Mouse (Mus musculus) forebrain, embryonic 10.5 days (tissue): Measurements from ENCODE around the gene Olfr345. TPM values are rescaled to one million over a fixed set of nuclear protein-coding genes. Genes with fewer than 3 reads are reported as not detected.

Source experiments
- DNase-seq: peaks from one replicate; pipeline ENCODE4 v3.0.0-alpha.2; 2017; ENCODE audit warnings: low spot score; ENCODE audit errors: extremely low spot score
- H3K27ac ChIP-seq: fragments of 300-500 bp; sonication (generic); 2 replicates; pipeline ENCODE4 v1.5.1; 2016; ENCODE audit warnings: mild to moderate bottlenecking
- H3K27me3 ChIP-seq: fragments of 300-500 bp; sonication (generic); 2 replicates; pipeline ENCODE4 v1.6.1; 2016; ENCODE audit warnings: mild to moderate bottlenecking; ENCODE audit not compliant: poor library complexity, severe bottlenecking
- H3K36me3 ChIP-seq: fragments of 300-500 bp; sonication (generic); replicated peaks from 2 replicates; pipeline ENCODE4 v1.6.1; 2016; ENCODE audit warnings: mild to moderate bottlenecking, moderate library complexity
- H3K4me1 ChIP-seq: fragments of 300-500 bp; sonication (generic); 2 replicates; pipeline ENCODE4 v1.6.1; 2016
- H3K4me3 ChIP-seq: fragments of 300-500 bp; sonication (generic); 2 replicates; pipeline ENCODE4 v1.5.1; 2016; ENCODE audit warnings: mild to moderate bottlenecking, moderate library complexity
- H3K9me3 ChIP-seq: fragments of 300-500 bp; sonication (generic); 2 replicates; pipeline ENCODE4 v1.6.1; 2016; ENCODE audit warnings: mild to moderate bottlenecking, moderate library complexity
- WGBS: fragments of 180-500 bp; shearing (Covaris S2); methylation state at CpG from one replicate; pipeline ENCODE4 v1.1.7; 2016; 5-methylcytosine and 5-hydroxymethylcytosine counted together
- polyA plus RNA-seq: library from polyadenylated mRNA; unstranded; fragments of >200 nt; fragmentation: Nextera tagmentation; extraction: Ambion mirVana; gene quantifications from 2 replicates; pipeline ENCODE4 v1.2.1, GENCODE M21; 2016

Gene Olfr345
- polyA plus RNA-seq = not detected in 2 replicates

DNA sequence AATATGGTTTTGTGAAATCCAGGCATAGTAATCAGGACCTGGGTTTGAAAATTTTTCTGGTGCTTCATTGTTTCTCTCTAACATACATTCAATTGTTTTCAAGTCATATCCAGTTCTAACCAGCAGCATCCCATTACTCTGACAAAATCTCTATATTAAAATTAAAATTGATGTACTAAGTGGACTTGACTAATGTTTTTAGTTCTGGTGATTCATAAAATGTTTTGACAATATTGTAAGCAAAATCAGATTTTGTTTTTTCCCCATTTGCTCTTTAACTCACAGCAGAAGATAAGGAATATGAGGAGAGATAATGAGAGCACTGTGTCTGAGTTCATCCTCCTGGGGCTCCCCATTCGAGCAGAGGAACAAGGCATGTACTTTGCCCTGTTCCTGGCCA is at the start of gene Olfr345:
Gene Olfr345 (plus strand): TSS at position 301 of the 400 bp plus-strand sequence.
- 75% methylated on average over 1 of the region's 1 CpGs for WGBS
- H3K27ac ChIP-seq = no peak within 1 kb of the TSS
- no peaks in the 10 kb centered on the region for H3K27me3 ChIP-seq
- no peaks in the 10 kb centered on the region for H3K4me1 ChIP-seq
- H3K4me3 ChIP-seq = no peak within 1 kb of the TSS
- peaks cover 38% of the 10 kb centered on the region for H3K9me3 ChIP-seq
- no peak for DNase-seq
- H3K36me3 ChIP-seq = no peaks in the 10 kb centered on the region

DNA sequence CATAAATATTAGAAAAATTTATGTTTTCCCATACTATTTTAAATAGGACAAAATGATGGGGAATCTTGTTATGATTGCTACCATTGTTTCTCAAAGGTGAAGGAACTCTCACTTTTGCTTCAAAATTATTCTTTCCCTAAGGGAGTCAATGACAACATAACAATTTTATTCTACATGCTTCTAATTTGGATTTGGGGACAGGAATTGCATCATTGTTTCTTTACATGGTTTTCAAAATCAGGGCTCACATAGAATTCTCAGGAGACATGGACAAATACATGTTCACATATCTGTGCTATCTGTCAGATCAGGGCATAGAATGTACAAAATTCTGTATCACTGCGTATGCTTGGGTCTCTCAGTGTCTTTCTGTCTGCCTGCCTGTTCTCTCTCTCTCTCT is 45.6 kb downstream of the Olfr345 start, which contains the start of gene Olfr346:
Gene Olfr346 (plus strand): TSS at position 301 of the 400 bp plus-strand sequence.
- no peak within 1 kb of the TSS for H3K27ac ChIP-seq
- WGBS = 86% methylated on average over 1 of the region's 1 CpGs
- H3K4me1 ChIP-seq = no peaks in the 10 kb centered on the region
- H3K36me3 ChIP-seq = no peaks in the 10 kb centered on the region
- H3K27me3 ChIP-seq = no peaks in the 10 kb centered on the region
- no peak within 1 kb of the TSS for H3K4me3 ChIP-seq
- H3K9me3 ChIP-seq = peaks cover 31% of the 10 kb centered on the region
- no peak for DNase-seq

Other genes starting within 250 kb of the Olfr345 start
- gene Olfr339, start 221.1 kb upstream of the Olfr345 start, polyA plus RNA-seq = not detected in 2 replicates
- not detected in 2 replicates for gene Olfr340, start 187.5 kb upstream of the Olfr345 start, polyA plus RNA-seq
- not detected in 2 replicates for gene Olfr341, start 157.6 kb upstream of the Olfr345 start, polyA plus RNA-seq
- gene Olfr342, start 115.0 kb upstream of the Olfr345 start, polyA plus RNA-seq = not detected in 2 replicates
- not detected in 2 replicates for gene Olfr344, start 73.4 kb upstream of the Olfr345 start, polyA plus RNA-seq
- gene Olfr346, start 45.7 kb downstream of the Olfr345 start, polyA plus RNA-seq = not detected in 2 replicates
- gene Olfr347, start 91.9 kb downstream of the Olfr345 start, polyA plus RNA-seq = not detected in 2 replicates
- gene Olfr348, start 144.2 kb downstream of the Olfr345 start, polyA plus RNA-seq = not detected in 2 replicates
- gene Olfr50, start 150.5 kb downstream of the Olfr345 start, polyA plus RNA-seq = not detected in 2 replicates
- not detected in 2 replicates for gene Olfr3, start 177.0 kb downstream of the Olfr345 start, polyA plus RNA-seq
- not detected in 2 replicates for gene Olfr350, start 206.3 kb downstream of the Olfr345 start, polyA plus RNA-seq
- not detected in 2 replicates for gene Olfr351, start 222.6 kb downstream of the Olfr345 start, polyA plus RNA-seq
- not detected in 2 replicates for gene Olfr352, start 228.4 kb downstream of the Olfr345 start, polyA plus RNA-seq